Mouse (Mus musculus): ENCODE measurements around the gene Fgf9.

The Fgf9 gene

GRCm38 (mm10) chr14:58087326-58087725 is 17.0 kb downstream of the Fgf9 start:
- no peak for DNase-seq (ENCODE audit: low spot score in 2 of 2)

- no peak for DNase-seq (ENCODE audit: low spot score in 2 of 2)
Observed at GRCm38 (mm10) chr14:58089486-58089885, 19.1 kb downstream of the Fgf9 start.

GRCm38 (mm10) chr14:58091321-58091720 is 21.0 kb downstream of the Fgf9 start:
- no peak for DNase-seq (ENCODE audit: low spot score in 2 of 2)

- no peak for DNase-seq (ENCODE audit: low spot score in 2 of 2)
Observed at GRCm38 (mm10) chr14:58099599-58099998, 29.3 kb downstream of the Fgf9 start.

GRCm38 (mm10) chr14:58101298-58101697 is 31.0 kb downstream of the Fgf9 start:
- no peak for DNase-seq (ENCODE audit: low spot score in 2 of 2)

GRCm38 (mm10) chr14:58104266-58104665 is 33.9 kb downstream of the Fgf9 start:
- DNase-seq (ENCODE audit: low spot score in 2 of 2) = no peak

GRCm38 (mm10) chr14:58105596-58105995 is 35.2 kb downstream of the Fgf9 start:
- DNase-seq (ENCODE audit: low spot score in 2 of 2) = no peak

- no peak for DNase-seq (ENCODE audit: low spot score in 2 of 2)
Observed at GRCm38 (mm10) chr14:58109601-58110000, 39.3 kb downstream of the Fgf9 start.

GRCm38 (mm10) chr14:58111562-58111961 is 41.2 kb downstream of the Fgf9 start:
- DNase-seq (ENCODE audit: low spot score in 2 of 2) = no peak

GRCm38 (mm10) chr14:58112341-58112740 is 42.0 kb downstream of the Fgf9 start:
- no peak for DNase-seq (ENCODE audit: low spot score in 2 of 2)

- DNase-seq (ENCODE audit: low spot score in 2 of 2) = no peak
Observed at GRCm38 (mm10) chr14:58113180-58113579, 42.8 kb downstream of the Fgf9 start.

GRCm38 (mm10) chr14:58114146-58114545 is 43.8 kb downstream of the Fgf9 start:
- DNase-seq (ENCODE audit: low spot score in 2 of 2) = no peak

- no peak for DNase-seq (ENCODE audit: low spot score in 2 of 2)
Observed at GRCm38 (mm10) chr14:58124625-58125024, 54.3 kb downstream of the Fgf9 start.

- DNase-seq (ENCODE audit: low spot score in 2 of 2) = no peak
Observed at GRCm38 (mm10) chr14:58126508-58126907, 56.2 kb downstream of the Fgf9 start.

- no peak for DNase-seq (ENCODE audit: low spot score in 2 of 2)
Observed at GRCm38 (mm10) chr14:58139506-58140055, 69.2 kb downstream of the Fgf9 start.

- DNase-seq (ENCODE audit: low spot score in 2 of 2) = no peak
Observed at GRCm38 (mm10) chr14:58149637-58150470, 79.5 kb downstream of the Fgf9 start.

- no peak for DNase-seq (ENCODE audit: low spot score in 2 of 2)
Observed at GRCm38 (mm10) chr14:58150471-58150855, 80.1 kb downstream of the Fgf9 start.

GRCm38 (mm10) chr14:58152110-58152509 is 81.8 kb downstream of the Fgf9 start:
- no peak for DNase-seq (ENCODE audit: low spot score in 2 of 2)

- DNase-seq (ENCODE audit: low spot score in 2 of 2) = no peak
Observed at GRCm38 (mm10) chr14:58153470-58154416, 83.4 kb downstream of the Fgf9 start.

- DNase-seq (ENCODE audit: low spot score in 2 of 2) = no peak
Observed at GRCm38 (mm10) chr14:58160624-58161023, 90.3 kb downstream of the Fgf9 start.
